Mouse (Mus musculus) right cerebral cortex, postnatal 14 days (tissue): ENCODE data around the gene Gm49358.

Source experiments
- DNase-seq: peaks from one replicate; pipeline ENCODE4 v3.0.0; 2022

Gene Gm49358

DNA sequence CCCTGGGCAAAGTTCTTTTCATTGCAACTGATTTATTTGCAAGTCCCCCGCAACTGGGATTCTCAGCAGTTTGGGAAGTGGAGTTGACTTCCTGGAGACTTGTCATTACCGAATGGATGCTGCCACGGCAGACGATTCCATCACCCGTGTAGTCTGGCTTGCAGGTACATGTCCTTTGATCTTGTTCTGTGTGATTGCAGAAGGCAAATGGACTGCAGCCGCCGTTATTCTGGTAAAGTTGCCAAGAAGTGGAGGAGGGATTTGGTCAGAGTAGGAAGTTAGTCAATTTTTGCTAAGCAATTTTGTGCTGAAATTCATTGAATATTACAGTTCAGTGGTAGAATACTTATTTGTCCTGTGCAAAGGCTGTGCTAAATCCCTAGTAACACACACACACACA, 114.9 kb downstream of the Gm49358 start:
- DNase-seq = no peak

DNA sequence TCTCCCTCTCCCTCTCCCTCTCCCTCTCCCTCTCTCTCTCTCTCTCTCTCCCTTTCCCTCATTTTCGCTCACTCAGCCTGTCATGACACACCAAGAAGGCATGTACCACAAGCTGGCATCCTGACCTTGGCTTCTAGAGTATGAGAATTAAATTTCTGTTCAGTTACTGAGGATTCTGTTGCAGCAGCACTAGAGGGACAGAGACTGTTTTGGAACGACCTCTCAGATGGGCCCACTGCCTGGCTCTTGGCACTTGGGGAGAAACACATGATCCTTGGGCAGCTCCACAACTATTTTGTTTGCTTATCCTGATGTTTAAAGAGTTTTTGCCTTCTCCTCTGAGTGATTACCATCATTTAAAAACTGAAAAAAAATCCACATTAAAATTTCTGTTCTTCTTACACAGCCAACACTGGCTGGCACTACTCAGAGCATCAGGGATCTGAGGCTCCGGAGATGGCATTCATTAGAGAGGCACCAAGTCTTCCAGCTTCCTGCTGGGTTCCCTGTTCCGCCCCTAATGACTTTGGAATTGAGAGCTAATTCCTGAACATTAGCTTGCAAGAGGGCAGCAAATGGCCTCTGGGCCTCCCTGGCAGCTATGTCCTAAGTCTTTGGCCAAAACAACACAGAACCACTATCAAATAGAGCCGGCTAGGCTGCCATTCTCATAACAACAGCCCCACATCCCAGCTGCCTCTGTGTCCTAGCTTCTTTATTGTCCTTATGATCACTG, 116.5 kb downstream of the Gm49358 start:
- DNase-seq = no peak

DNA sequence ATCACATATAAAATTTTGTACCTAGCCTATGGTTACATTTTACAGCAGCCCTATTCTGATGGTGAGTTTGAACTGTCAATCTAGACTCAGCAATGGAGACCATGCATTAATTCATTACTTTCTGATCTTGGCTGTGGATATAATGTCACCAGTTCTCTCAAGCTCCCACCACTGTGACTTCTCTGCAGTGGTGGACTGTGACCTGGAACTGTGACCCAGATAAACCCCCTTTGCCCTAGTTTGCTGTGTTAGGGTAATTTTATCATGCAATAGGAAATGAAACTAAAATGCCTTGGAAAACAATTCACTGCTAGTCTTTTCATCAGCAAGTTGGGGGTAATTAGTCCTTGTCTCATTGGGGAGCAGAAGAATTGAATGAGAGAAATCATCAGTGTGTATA, 117.7 kb downstream of the Gm49358 start:
- DNase-seq = no peak
